Mouse (Mus musculus): ENCODE measurements at regions not wholly inside any gene's neighbourhood (a gene's known extent, or its start where the extent isn't known, plus 50 kb on each side); places are given as distances from the start of the nearest gene placed in this dataset.

DNA sequence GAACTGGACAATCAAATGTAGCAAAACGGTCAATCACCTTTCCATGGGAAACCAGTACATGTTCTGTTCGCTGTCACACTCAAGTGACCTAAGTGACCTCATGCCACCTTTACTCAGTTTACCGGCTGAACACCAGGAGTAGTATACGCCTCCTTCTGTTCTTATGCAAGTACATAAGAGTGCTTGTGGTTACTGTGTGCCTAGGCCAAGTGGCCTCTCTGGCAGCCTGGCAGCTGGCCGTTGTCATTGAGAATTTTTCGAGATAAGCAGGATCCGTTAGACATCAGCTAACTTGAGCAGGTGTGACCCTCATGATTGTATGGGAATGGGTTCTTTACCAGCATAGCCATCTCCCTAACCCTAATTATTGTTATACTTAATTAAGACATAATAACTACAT lies 167.5 kb downstream of the Tomm20 start:
- TF ChIP-seq CTCF (IDR thresholded peaks at IDR 0.05 in 2 of 3, conservative IDR thresholded peaks at IDR 0.05 in 1 of 3; ENCODE audit: control insufficient read depth in 1 of 3, insufficient read depth in 1 of 3, low read depth in 2 of 3, low read length in 3 of 3, poor library complexity in 1 of 3, severe bottlenecking in 1 of 3): no peak
- no peak for TF ChIP-seq EP300 (IDR thresholded peaks at IDR 0.05; ENCODE audit: low read depth in 1 of 2, low read length in 2 of 2)
- TF ChIP-seq UBTF (IDR thresholded peaks at IDR 0.05; ENCODE audit: borderline replicate concordance, insufficient read depth, low read depth, low read length): no peak
- no peak for TF ChIP-seq POLR2AphosphoS5 (IDR thresholded peaks at IDR 0.05; ENCODE audit: borderline replicate concordance, low read depth, low read length)
- TF ChIP-seq POLR2A (IDR thresholded peaks at IDR 0.05; ENCODE audit: control insufficient read depth in 1 of 2, insufficient read depth in 1 of 2, low read depth in 1 of 2, low read length in 2 of 2, poor library complexity in 1 of 2): no peak
- no peak for TF ChIP-seq ELF1 (IDR thresholded peaks at IDR 0.05; ENCODE audit: low read depth, low read length)
- TF ChIP-seq ZNF384 (IDR thresholded peaks at IDR 0.05; ENCODE audit: low read depth, low read length): no peak
- no peak for TF ChIP-seq POLR2AphosphoS2 (IDR thresholded peaks at IDR 0.05; ENCODE audit: low read length)
- no peak for TF ChIP-seq USF2 (IDR thresholded peaks at IDR 0.05; ENCODE audit: borderline replicate concordance in 1 of 2, insufficient read depth in 1 of 2, low read depth in 1 of 2, low read length in 2 of 2)
- TF ChIP-seq HCFC1 (IDR thresholded peaks at IDR 0.05; ENCODE audit: low read depth, low read length): no peak
- TF ChIP-seq TBP (IDR thresholded peaks at IDR 0.05; ENCODE audit: low read depth, low read length): no peak
- no peak for TF ChIP-seq NRF1 (IDR thresholded peaks at IDR 0.05; ENCODE audit: insufficient read depth, low read depth, low read length, poor library complexity, severe bottlenecking)
- TF ChIP-seq MEF2A (IDR thresholded peaks at IDR 0.05; ENCODE audit: extremely low read depth, insufficient replicate concordance, low read depth, low read length, poor library complexity, severe bottlenecking): no peak
- TF ChIP-seq TCF12 (IDR thresholded peaks at IDR 0.05; ENCODE audit: low read depth, low read length): no peak
